Mouse (Mus musculus) small intestine, adult 2 months (tissue): ENCODE data around the gene Clstn1.

ENCODE experiments used
- CTCF ChIP-seq: fragments of 200-500 bp; IDR thresholded peaks from 2 replicates; pipeline ENCODE4 v1.5.1; 2012; ENCODE audit warnings: low read depth, mild to moderate bottlenecking, control low read depth, inconsistent platforms, low read length, moderate library complexity, mixed read lengths; ENCODE audit not compliant: insufficient replicate concordance, insufficient read length; ENCODE audit errors: extremely low read depth
- POLR2A ChIP-seq: fragments of 200-500 bp; IDR thresholded peaks from 2 replicates; pipeline ENCODE4 v1.6.1; 2012; ENCODE audit warnings: low read depth, mild to moderate bottlenecking, control low read depth, inconsistent platforms, low read length, moderate library complexity

GRCm38 (mm10) chr4:149578831-149579230 is 7.4 kb upstream of the Clstn1 start:
- TF ChIP-seq CTCF (no peak), POLR2A (no peak)
